Mouse (Mus musculus): Measurements from ENCODE around the gene Ccdc58. TPM values are rescaled to one million over a fixed set of nuclear protein-coding genes. Genes with fewer than 3 reads are reported as not detected.
"Not testable (repeated sequence)": the region's sequence is repeated elsewhere in the genome, so short reads cannot be mapped to it uniquely, and the experiment has no call there.

Gene Ccdc58
- total RNA-seq (2021): 10 to 100 TPM; 38.3 to 42.4 TPM
- long read RNA-seq, experiment 1, transcript Ccdc58-203 (5 exons, 1,073 nt): major isoform, 15 of 18 reads
- long read RNA-seq, experiment 1, partial matches to known transcripts: 0 of 18 reads
- long read RNA-seq, experiment 1, other reads (novel, unspliced or antisense): 1 of 18 reads
- long read RNA-seq, experiment 2, transcript Ccdc58-203 (5 exons, 1,073 nt): major isoform, 7 of 9 reads
- long read RNA-seq, experiment 2, partial matches to known transcripts: 1 of 9 reads
- long read RNA-seq, experiment 2, other reads (novel, unspliced or antisense): 1 of 9 reads

GRCm38 (mm10) chr16:36071450-36072379 lies at the start of gene Ccdc58, which contains the start of gene Fam162a:
Gene Ccdc58 (plus strand): TSS chr16:36071685.
Gene Fam162a (minus strand): TSS chr16:36071594.
- peak; percentile 86 to 93 for DNase-seq (ENCODE audit: low spot score in 2 of 2)

GRCm38 (mm10) chr16:36028120-36028519 lies 43.4 kb upstream of the Ccdc58 start:
- not testable (repeated sequence) for DNase-seq (ENCODE audit: low spot score in 2 of 2)

DNA sequence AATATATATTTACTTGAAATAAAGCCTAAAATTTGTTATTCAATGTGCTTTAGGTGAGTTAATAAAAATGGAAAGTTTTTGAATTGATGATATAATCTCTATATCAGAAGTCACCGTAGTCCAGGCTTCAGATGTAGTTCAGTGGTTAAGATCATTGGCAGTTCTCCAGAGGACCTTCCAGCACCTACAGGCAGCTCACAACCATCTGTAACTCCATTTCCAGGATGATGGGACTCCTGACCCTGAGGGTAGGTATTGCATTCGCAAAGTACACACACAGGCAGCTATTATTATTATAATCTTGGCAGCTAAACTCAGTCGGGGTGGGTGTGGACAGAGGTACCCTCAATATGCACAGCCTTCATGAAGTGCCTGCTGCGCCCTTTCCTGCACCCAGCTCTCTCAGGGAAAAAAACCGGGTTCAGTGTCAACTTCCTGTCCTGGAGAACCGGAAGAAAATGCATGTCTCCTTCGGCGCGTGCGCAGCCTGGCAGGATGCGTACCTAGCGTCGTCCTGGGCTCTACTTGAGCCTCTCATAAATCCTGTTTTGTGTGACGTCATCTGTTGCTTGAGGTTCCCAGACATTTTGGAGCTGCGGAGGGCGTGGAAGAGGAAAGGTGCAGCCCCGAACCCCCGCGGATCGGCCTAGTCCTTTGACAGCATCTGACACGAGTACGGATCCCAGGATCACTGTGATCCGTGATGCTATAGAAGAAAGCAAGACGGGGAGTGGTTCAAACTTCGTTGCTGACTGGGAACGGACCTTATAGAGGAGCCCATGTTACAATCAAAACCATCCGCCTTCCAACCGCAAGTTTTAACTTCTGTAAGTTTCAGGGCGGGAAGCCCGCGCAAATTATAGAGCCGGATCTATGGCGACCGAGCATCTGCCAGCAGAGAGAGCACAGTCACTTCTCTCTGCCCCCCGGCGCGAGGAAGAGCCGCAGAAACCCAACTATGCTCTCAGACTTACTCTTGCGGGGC lies 30.6 kb upstream of the Ccdc58 start, which contains the start of gene Wdr5b:
TSS of gene Wdr5b (plus strand) at position 551 of the 985 bp plus-strand sequence.
- peak; percentile 62 to 84 for DNase-seq (ENCODE audit: low spot score in 2 of 2)

- DNase-seq (ENCODE audit: low spot score in 2 of 2): no peak
These were observed 29.9 kb upstream of the Ccdc58 start for GRCm38 (mm10) chr16:36041625-36042020.

GRCm38 (mm10) chr16:36043073-36043472 lies 28.4 kb upstream of the Ccdc58 start:
- DNase-seq (ENCODE audit: low spot score in 2 of 2): no peak

DNA sequence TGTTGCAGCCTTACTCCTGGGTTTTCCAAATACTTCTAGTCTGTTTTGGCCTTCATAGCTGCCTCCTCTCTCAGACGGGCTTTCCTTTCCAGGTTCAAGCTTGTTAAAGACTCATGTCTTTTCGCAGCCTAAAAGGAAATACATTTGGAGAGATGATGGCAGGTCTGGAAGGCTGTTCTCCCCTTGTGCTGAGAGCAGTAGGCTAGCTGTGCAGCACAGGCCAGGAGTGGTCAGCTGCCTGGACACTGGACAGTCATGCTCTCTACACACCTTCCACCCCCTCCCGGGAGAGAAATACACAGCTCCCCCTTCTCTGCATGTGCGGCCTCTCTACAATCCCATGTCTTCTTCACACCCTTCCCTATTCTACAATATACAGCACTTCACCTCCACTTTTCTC lies 27.5 kb upstream of the Ccdc58 start:
- DNase-seq (ENCODE audit: low spot score in 2 of 2): no peak

- no peak for DNase-seq (ENCODE audit: low spot score in 2 of 2)
These were observed 23.9 kb upstream of the Ccdc58 start for GRCm38 (mm10) chr16:36047538-36047937.

DNA sequence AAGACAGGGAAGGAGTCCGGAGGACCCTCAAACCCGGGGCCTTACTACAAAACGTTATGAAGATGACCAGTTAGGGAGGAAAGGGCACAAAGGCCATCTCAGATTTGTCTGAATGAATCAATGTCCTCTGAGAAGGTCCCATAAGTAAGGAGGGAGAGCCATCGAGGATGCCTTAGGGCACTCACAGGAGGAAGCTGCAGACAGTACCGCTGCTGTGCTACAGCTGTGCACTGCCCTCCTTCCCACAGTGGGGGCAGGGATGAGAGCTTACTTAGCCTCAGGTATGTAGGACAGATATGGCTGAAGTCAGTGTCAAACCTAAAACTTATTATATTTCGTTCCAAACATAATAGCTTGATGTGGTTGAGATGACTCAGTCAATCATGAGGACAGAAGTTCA lies 20.0 kb upstream of the Ccdc58 start:
- DNase-seq (ENCODE audit: low spot score in 2 of 2): no peak

- DNase-seq (ENCODE audit: low spot score in 2 of 2): no peak
These were observed 17.8 kb upstream of the Ccdc58 start for GRCm38 (mm10) chr16:36053524-36054275.

DNA sequence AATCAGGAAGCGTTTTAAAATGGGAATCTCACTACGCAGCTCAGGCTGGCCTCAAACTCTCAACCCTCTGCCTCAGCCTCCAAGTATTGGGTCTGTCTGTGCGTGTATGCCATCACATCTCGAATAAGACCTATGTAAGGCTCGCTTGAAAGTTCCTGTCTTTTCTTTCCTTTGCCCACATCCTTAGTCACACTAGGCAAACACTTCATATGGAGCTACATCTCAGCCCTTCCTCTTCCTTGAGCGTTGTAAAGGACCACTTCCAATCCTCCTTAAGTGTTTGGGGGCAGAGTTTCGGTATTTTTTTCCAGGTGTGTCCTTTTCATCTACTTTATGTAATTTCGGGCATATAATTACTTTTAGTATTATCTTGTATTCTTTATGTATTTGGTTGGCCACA lies 16.6 kb upstream of the Ccdc58 start:
- no peak for DNase-seq (ENCODE audit: low spot score in 2 of 2)

DNA sequence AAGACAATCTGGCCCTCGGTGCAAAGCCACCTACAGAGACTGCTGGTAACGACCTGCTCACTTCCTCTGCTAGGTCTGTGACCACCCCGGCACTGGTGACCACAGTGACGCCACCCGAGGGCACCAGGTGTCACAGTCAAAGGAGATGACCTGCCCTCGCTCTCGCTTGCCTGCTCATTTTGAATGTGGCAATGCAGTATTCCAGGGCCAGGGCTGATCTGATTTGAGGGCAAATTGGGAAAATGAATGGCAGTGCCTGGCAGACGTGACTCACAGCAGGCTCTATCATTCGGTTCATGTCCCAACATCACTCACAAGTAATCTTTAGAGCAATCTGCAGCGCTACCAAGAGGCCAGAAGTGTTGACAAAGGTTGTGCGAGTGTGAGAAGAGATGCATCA lies 15.1 kb upstream of the Ccdc58 start:
- no peak for DNase-seq (ENCODE audit: low spot score in 2 of 2)

- no peak for DNase-seq (ENCODE audit: low spot score in 2 of 2)
These were observed 13.5 kb upstream of the Ccdc58 start for GRCm38 (mm10) chr16:36057933-36058475.

- DNase-seq (ENCODE audit: low spot score in 2 of 2): not testable (repeated sequence)
These were observed 9.0 kb upstream of the Ccdc58 start for GRCm38 (mm10) chr16:36062534-36062933.

DNA sequence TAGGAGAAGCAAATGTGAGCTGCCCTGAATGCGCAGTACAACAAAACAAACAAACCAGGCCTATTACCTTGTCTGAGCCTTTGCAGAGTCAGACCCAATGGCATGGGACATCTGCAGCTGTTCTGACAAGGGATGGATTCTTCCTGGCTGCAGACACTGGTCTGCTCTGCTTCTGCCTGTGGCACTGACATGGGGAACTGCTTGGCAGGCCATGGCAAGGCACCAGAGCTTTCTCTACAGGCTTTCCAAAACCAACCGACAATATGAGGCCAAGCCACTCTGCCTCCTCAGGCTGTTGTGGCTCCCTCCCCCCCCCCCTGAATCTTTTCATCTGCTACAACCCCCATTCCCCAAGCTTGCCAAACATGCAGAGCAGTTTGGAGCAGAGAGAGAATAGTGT lies 8.2 kb upstream of the Ccdc58 start:
- no peak for DNase-seq (ENCODE audit: low spot score in 2 of 2)

DNA sequence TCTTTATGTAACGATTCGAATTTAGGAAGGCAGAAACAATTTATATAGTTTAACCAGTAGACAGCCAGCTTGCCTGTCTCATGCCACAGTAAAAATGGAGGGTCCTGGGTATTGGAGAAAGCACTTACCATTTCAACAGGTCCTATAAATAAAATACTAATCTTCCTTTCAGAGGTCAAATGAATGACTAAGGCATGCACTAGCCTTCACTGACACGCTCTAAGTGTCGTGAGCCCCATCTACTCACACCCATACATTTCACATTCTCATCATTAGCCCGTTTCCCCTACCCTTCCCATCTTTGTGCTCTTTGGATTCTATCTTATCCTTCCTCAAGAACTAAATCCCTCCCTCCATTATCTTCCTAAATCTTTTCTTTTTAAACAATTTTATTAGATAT lies 6.6 kb upstream of the Ccdc58 start:
- no peak for DNase-seq (ENCODE audit: low spot score in 2 of 2)

- no peak for DNase-seq (ENCODE audit: low spot score in 2 of 2)
These were observed 3.8 kb upstream of the Ccdc58 start for GRCm38 (mm10) chr16:36067694-36068093.

DNA sequence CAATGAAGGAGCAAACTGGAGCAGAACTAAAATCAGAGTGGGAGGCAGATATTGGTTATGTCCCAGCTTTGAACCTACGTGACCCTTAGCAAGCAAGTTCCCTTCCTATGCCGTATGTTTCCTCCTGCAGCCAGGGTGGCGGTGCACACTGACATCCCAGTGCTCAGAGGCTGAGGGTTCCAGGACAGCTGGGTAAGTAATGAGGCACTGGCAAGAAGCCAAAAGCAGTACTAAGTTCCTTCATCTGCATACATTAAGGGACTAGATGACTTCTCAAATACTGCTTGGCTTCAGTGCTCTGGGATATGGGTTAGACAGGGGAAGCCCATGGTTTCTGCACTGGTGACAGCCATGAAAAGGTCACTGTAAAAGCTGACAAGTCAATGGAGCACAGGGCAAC lies 3.1 kb upstream of the Ccdc58 start:
- no peak for DNase-seq (ENCODE audit: low spot score in 2 of 2)

DNA sequence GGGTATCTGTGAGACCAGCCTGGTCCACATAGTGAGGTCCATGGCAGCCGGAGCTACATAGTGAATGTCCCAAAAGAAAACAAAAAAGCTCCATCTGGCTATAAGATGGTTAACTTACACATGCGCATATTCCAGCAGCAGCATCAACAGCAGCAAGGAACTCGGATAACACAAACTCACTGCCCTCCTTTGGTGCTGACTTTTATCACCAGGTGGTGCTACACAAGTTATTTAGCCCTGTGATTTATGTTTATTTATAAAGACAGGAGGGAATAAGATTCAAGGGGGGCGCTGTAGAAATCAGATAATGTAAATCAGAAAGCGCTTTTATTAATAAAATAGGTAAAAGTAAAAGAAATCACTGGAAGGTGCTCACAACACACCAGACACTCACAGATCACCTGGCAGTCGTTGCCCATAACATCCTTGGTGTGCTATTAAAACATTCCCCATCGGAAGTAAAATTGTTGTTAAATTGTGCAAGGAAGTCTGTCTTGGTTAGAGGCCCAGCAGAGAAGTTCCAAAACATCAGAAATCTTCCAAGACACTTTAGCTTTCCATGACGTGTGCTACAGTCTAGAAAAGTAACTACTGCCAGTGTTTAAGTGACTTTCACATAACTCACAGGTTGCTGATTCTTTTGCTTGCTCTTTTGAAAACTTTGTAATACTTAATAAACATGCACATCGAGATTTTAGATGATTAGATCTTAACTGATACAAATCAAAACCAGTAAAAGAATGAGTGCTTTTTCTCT lies 1.5 kb upstream of the Ccdc58 start:
- no peak for DNase-seq (ENCODE audit: low spot score in 2 of 2)

GRCm38 (mm10) chr16:36071071-36071449 lies 425 bp upstream of the Ccdc58 start:
- no peak for DNase-seq (ENCODE audit: low spot score in 2 of 2)

Measured in gastrocnemius, postnatal 4 days (tissue).